Mouse (Mus musculus): ENCODE data around the gene Pde4c. TPM values are rescaled to one million over a fixed set of nuclear protein-coding genes. Genes with fewer than 3 reads are reported as not detected.

The Pde4c gene
- polyA plus RNA-seq, 1 experiment from 2014 or later, result 0.54 TPM

DNA sequence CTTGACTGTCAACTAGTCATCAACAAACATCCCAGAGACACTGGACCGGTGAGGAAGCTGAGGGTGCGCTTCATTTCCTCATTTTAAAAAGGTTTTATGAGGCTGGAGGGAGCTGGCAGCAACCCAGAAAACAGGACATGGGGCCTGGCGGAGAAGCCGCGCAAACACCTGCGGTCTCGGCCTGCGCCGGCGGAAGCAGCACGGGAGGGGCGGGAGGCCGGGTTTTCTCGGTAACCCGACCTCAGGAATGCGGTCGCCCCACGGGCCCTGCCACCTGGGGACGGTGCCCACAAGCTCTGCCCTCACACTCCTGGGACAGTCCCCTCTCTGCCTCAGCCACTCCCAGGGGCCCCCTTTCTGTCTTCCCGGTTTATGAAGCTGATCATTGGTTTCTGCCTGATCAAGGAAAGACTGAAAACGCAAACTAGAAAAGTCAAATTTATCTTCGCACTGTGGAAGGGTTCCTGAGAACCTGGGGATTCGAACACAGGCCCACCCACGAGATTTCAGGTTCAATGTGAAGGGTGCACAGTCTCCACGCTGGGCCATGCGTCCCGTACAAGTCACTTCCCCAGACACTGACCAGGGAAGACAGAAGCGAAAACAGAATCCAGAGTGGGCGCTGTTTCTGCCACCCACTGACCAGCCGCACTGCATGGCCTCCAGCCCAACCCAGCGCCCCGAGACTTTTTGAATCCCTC is 28.1 kb upstream of the Pde4c start:
- no peak overlapping the region for H3K4me2 ChIP-seq (ENCODE audit: low read length)
- H3K9ac ChIP-seq (replicated peaks; ENCODE audit: low read depth, low read length), result no peak overlapping the region
- peaks cover 41% of the 10 kb centered on the region for H3K4me1 ChIP-seq (replicated peaks; ENCODE audit: control insufficient read depth, insufficient read depth, low read length)
- no peak overlapping the region for H3K4me3 ChIP-seq (replicated peaks; ENCODE audit: low read length)
- no peaks in the 10 kb centered on the region for H3K36me3 ChIP-seq (ENCODE audit: control insufficient read depth, insufficient read depth)
- no peak overlapping the region for H3K27ac ChIP-seq (ENCODE audit: low read length)
- no peaks in the 10 kb centered on the region for H3K9me3 ChIP-seq (ENCODE audit: control insufficient read depth, low read length)
- H3K27me3 ChIP-seq (replicated peaks; ENCODE audit: control insufficient read depth, insufficient read depth, low read length), result no peaks in the 10 kb centered on the region
- WGBS, result 36% methylated on average over 32 of the region's 32 CpGs
- ATAC-seq, result no peak

DNA sequence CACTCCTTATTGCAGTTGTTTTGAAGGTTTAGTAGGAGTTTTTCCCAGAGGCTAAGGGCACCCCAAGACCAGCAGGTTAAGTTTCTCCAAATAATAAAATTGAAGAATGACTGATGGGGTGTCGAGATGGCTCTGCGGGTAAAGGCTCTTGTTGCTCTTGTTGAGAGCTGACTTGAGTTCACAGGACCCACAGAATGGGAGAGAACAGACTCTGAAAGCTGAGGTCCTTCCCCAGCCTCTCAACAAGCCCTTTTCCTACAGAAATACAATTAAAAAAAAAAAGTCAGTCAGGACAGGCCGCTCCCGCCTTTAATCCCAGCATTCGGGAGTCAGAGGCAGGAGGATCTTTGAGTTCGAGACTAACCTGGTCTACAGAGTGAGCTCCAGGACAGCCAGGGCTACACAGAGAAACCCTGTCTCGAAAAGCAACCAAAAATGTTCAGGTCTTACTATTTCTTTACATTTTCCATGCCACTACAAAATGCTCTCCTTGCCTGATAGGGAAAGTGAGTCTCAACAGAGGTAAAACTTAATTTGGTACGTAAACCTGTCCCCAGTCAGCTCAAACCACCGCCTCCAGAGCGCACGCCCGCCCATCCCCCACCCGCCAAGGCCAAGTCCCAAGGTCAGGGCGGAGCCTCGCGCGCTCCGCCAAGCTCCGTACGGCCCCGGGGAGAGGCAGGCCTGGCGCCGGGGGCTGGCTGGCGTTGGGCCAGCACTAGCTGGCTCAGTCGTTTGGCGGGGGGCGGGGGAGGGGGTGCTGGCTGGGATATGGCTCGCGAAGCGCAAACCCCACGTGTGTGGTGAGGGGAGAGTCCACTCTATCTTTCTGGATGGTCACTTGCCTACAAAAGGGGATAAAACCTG is 27.3 kb upstream of the Pde4c start:
- H3K4me2 ChIP-seq (ENCODE audit: low read length), result peak overlapping the region; percentile 51
- peak overlapping the region; percentile 13 for H3K4me3 ChIP-seq (replicated peaks; ENCODE audit: low read length)
- H3K9ac ChIP-seq (replicated peaks; ENCODE audit: low read depth, low read length), result peak overlapping the region; percentile 14
- peak overlapping the region; percentile 43 for H3K27ac ChIP-seq (ENCODE audit: low read length)
- no peak for ATAC-seq
- peaks cover 44% of the 10 kb centered on the region for H3K4me1 ChIP-seq (replicated peaks; ENCODE audit: control insufficient read depth, insufficient read depth, low read length)
- no peaks in the 10 kb centered on the region for H3K9me3 ChIP-seq (ENCODE audit: control insufficient read depth, low read length)
- no peaks in the 10 kb centered on the region for H3K27me3 ChIP-seq (replicated peaks; ENCODE audit: control insufficient read depth, insufficient read depth, low read length)
- WGBS, result 6% methylated on average over 31 of the region's 31 CpGs
- no peaks in the 10 kb centered on the region for H3K36me3 ChIP-seq (ENCODE audit: control insufficient read depth, insufficient read depth)

DNA sequence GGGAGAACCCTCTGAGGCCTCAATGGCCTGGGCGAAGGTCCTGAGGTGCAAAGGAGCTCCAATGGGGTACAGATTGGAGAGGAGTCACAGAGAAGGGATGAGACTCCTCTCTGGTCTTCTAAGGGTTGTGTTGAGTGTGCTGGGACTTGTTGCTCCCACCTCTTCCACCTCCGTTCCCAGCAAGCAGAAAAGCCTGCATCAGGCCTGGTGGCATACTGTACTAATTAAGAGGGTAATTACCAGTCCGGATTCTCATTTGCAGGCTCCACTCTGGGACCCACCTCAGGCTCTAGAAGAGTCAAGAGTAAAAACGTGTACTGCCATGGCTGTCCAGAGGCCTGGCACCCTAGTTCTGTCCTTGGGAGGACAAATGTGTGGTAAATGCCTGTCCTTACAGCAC is 26.6 kb upstream of the Pde4c start:
- ATAC-seq, result no peak
- Histone ChIP-seq H3K4me2 (ENCODE audit: low read length) (peak overlapping the region; percentile 51), H3K36me3 (ENCODE audit: control insufficient read depth, insufficient read depth) (no peaks in the 10 kb centered on the region), H3K4me1 (replicated peaks; ENCODE audit: control insufficient read depth, insufficient read depth, low read length) (peaks cover 44% of the 10 kb centered on the region), H3K27ac (ENCODE audit: low read length) (peak overlapping the region; percentile 43), H3K9ac (replicated peaks; ENCODE audit: low read depth, low read length) (peak overlapping the region; percentile 14), H3K9me3 (ENCODE audit: control insufficient read depth, low read length) (no peaks in the 10 kb centered on the region), H3K27me3 (replicated peaks; ENCODE audit: control insufficient read depth, insufficient read depth, low read length) (no peaks in the 10 kb centered on the region), H3K4me3 (replicated peaks; ENCODE audit: low read length) (no peak overlapping the region)
- WGBS, result 17% methylated on average over 4 of the region's 4 CpGs

DNA sequence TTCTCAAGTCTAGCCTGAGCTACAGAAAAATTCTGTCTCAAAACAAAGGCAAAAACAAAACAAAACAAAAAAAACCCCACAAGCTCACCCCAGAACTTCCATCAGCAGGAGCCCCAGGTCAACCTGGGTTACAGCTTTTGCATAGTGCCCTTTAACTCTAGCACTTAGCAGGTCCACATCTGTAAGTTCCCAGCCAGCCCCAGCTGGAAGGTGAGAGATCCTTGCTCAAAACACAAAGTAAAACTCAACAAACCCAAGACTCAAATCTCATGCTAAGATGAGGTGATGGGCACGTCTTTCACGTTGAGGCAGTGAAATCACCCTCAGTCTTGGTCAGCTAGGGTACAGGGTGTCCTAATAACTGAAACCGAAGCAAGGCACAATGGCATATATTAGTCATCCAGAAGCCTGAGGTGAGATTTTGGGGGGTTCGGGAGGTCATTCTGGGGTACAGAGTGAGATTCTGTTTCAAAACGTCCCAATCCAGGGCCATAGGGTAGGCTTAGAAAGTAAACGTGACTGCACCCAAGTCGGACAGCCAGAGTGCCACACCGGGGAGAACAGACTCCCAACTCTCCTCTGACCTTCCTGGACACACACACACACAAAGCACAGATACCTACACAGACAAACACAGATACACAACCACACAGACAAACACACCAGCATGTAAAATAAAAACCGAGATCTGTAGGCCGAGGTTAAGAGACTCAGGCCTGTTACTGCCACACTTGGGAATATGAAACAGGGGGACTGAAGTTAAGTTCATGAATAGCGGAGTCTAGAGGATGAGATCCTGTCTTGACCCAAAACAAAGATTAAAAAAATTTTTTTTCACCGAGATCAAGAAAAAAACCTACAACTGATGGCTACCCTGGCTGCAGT is 25.9 kb upstream of the Pde4c start:
- Histone ChIP-seq H3K4me1 (replicated peaks; ENCODE audit: control insufficient read depth, insufficient read depth, low read length) (peaks cover 45% of the 10 kb centered on the region), H3K27me3 (replicated peaks; ENCODE audit: control insufficient read depth, insufficient read depth, low read length) (no peaks in the 10 kb centered on the region), H3K4me2 (ENCODE audit: low read length) (peak overlapping the region; percentile 56), H3K9me3 (ENCODE audit: control insufficient read depth, low read length) (no peaks in the 10 kb centered on the region), H3K36me3 (ENCODE audit: control insufficient read depth, insufficient read depth) (no peaks in the 10 kb centered on the region), H3K4me3 (replicated peaks; ENCODE audit: low read length) (peak overlapping the region; percentile 62), H3K27ac (ENCODE audit: low read length) (peak overlapping the region; percentile 93), H3K9ac (replicated peaks; ENCODE audit: low read depth, low read length) (peak overlapping the region; percentile 59)
- ATAC-seq, result no peak
- WGBS, result 72% methylated on average over 12 of the region's 12 CpGs

DNA sequence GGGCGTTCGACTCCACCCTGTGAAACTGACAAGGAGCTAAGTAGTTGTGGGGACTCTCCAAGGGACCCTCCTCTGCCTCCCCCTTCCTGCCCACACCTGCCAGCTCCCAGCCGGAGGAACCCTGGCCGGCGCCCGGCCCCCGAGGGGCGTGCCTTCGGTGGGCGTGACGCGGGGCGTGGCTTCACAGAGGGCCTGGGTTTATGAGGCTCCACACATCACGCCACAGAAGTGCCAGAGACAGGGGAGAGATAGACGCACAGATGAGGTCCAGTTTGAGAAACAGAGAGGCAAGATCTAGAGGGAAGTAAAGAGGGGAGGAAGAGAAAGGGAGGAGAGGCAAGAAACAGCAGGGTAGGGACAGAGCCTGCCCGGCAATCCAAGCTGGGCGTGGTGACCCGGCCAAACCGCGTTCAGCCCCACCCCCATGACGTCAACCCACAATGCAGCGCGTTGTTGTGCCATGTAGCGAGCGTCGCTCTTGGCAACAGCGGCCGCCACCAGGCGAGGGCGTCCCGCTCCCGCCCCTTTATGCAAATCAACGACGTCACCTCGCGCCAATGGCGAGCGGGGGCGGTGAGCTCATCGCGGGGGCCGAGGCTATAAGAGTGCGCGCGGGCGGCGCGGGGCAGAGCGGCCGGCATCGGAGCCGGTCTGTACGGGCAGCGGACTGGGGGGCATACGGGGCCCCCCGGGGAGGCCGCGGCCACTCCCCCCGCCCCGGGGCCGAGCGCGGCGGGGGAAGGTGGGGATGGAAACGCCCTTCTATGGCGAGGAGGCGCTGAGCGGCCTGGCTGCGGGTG is 25.0 kb upstream of the Pde4c start, which contains the start of gene Jund:
TSS of gene Jund (plus strand) at position 640 of the 800 bp plus-strand sequence.
- Histone ChIP-seq H3K4me2 (ENCODE audit: low read length) (peak within 1 kb of the TSS; percentile 80), H3K4me1 (replicated peaks; ENCODE audit: control insufficient read depth, insufficient read depth, low read length) (peaks cover 49% of the 10 kb centered on the region), H3K27me3 (replicated peaks; ENCODE audit: control insufficient read depth, insufficient read depth, low read length) (no peaks in the 10 kb centered on the region), H3K9ac (replicated peaks; ENCODE audit: low read depth, low read length) (peak within 1 kb of the TSS; percentile 93), H3K27ac (ENCODE audit: low read length) (peak within 1 kb of the TSS; percentile 97), H3K4me3 (replicated peaks; ENCODE audit: low read length) (peak within 1 kb of the TSS; percentile 62), H3K9me3 (ENCODE audit: control insufficient read depth, low read length) (no peaks in the 10 kb centered on the region), H3K36me3 (ENCODE audit: control insufficient read depth, insufficient read depth) (no peaks in the 10 kb centered on the region)
- ATAC-seq, result peak; percentile 85
- under 1% methylated on average over 63 of the region's 69 CpGs for WGBS

DNA sequence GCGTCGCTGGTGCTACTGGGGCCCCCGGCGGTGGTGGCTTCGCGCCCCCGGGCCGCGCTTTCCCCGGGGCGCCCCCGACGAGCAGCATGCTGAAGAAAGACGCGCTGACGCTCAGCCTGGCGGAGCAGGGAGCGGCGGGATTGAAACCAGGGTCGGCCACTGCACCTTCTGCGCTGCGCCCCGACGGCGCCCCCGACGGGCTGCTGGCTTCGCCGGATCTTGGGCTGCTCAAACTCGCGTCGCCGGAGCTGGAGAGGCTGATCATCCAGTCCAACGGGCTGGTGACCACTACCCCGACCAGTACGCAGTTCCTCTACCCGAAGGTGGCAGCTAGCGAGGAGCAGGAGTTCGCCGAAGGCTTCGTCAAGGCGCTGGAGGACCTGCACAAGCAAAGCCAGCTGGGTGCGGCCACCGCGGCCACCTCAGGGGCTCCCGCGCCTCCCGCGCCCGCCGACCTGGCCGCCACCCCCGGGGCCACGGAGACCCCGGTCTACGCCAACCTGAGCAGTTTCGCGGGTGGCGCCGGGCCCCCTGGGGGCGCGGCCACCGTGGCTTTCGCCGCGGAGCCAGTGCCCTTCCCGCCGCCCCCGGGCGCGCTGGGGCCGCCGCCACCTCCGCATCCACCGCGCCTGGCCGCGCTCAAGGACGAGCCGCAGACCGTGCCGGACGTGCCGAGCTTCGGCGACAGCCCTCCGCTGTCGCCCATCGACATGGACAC is 24.2 kb upstream of the Pde4c start:
- under 1% methylated on average over 74 of the region's 89 CpGs for WGBS

DNA sequence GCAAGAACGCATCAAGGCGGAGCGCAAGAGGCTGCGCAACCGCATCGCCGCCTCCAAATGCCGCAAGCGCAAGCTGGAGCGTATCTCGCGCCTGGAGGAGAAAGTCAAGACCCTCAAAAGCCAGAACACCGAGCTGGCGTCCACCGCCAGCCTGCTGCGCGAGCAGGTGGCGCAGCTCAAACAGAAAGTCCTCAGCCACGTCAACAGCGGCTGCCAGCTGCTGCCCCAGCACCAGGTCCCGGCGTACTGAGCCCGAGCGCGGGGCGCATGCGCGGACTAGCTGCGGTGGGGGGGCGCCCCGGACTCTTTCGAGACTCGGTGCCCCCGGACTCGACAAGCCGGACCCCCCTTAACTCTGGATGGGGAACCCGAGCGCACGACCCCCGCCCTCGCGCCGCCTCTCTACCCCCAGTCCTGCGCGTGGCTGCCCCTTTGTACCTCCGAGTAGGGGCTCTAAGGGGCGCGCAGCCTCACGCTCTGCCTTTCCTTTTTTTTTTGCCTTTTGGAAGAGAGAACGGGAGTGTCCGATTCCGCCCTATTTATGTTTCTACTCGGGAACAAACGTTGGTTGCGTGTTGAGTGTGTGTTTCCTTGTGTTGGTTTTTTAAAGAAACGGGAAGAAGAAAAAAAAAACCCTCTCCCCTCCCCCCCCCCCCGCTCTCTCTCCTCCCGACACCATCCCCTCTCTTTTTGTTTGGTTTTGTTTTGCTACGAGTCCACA is 23.5 kb upstream of the Pde4c start:
- H3K4me3 ChIP-seq (replicated peaks; ENCODE audit: low read length), result peak overlapping the region; percentile 62
- H3K9me3 ChIP-seq (ENCODE audit: control insufficient read depth, low read length), result no peaks in the 10 kb centered on the region
- H3K27me3 ChIP-seq (replicated peaks; ENCODE audit: control insufficient read depth, insufficient read depth, low read length), result no peaks in the 10 kb centered on the region
- peaks cover 49% of the 10 kb centered on the region for H3K4me1 ChIP-seq (replicated peaks; ENCODE audit: control insufficient read depth, insufficient read depth, low read length)
- WGBS, result under 1% methylated on average over 58 of the region's 59 CpGs
- peak overlapping the region; percentile 93 for H3K9ac ChIP-seq (replicated peaks; ENCODE audit: low read depth, low read length)
- peak overlapping the region; percentile 97 for H3K27ac ChIP-seq (ENCODE audit: low read length)
- no peaks in the 10 kb centered on the region for H3K36me3 ChIP-seq (ENCODE audit: control insufficient read depth, insufficient read depth)
- ATAC-seq, result peak; percentile 11; the same call in 1 of the 2 replicates
- peak overlapping the region; percentile 80 for H3K4me2 ChIP-seq (ENCODE audit: low read length)

More for the DNA sequence above, 24.2 kb upstream of the Pde4c start:
- peak; percentile 1 for ATAC-seq
- no peaks in the 10 kb centered on the region for H3K36me3 ChIP-seq (ENCODE audit: control insufficient read depth, insufficient read depth)
- peak overlapping the region; percentile 97 for H3K27ac ChIP-seq (ENCODE audit: low read length)
- no peaks in the 10 kb centered on the region for H3K9me3 ChIP-seq (ENCODE audit: control insufficient read depth, low read length)
- H3K9ac ChIP-seq (replicated peaks; ENCODE audit: low read depth, low read length), result peak overlapping the region; percentile 93
- H3K27me3 ChIP-seq (replicated peaks; ENCODE audit: control insufficient read depth, insufficient read depth, low read length), result no peaks in the 10 kb centered on the region
- peak overlapping the region; percentile 62 for H3K4me3 ChIP-seq (replicated peaks; ENCODE audit: low read length)
- peak overlapping the region; percentile 80 for H3K4me2 ChIP-seq (ENCODE audit: low read length)
- H3K4me1 ChIP-seq (replicated peaks; ENCODE audit: control insufficient read depth, insufficient read depth, low read length), result peaks cover 49% of the 10 kb centered on the region
